Mouse (Mus musculus): ENCODE data around the gene Myh6. TPM values are rescaled to one million over a fixed set of nuclear protein-coding genes. Genes with fewer than 3 reads are reported as not detected.
"Not testable (repeated sequence)": the region's sequence is repeated elsewhere in the genome, so short reads cannot be mapped to it uniquely, and the experiment has no call there.

The Myh6 gene
- not detected for total RNA-seq (2021)
- not detected in 2 replicates for polyA plus RNA-seq (2012; rRNA removed)
- long read RNA-seq, result 0 reads

DNA sequence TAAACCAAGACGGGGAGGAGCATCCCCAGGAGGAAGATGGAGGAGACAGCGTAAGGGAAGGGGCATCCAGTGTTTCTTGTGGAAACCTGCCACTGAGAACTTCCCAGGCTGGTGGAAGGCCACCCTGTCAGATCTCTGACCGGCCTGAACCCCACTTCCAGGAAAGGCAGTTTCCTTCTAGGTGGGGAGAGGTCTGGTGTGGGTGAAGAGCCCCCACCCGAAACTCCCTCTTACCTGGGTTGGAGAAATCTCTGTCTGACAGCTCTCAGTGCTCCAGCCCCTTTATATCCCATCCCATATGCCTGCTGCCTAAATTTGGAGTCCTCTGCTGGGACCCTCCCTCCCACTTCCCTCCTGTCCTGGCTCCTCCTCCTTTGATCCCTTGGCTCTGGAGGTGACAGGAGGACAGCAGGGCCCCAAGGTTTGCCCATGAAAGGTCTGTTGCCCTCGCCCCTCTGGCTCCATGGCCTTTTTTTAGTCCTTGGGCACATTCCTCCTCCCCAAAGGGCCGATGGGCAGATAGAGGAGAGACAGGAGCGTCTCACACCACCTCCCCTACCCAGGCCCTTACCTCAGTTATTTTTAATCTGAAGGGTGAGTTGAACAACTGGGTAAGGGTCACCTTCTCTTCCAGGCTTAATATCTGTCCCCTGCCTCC, at the start of gene Myh6:
Myh6 (minus strand) TSS at position 608 of the 658 bp plus-strand sequence.
- DNase-seq, result no peak

DNA sequence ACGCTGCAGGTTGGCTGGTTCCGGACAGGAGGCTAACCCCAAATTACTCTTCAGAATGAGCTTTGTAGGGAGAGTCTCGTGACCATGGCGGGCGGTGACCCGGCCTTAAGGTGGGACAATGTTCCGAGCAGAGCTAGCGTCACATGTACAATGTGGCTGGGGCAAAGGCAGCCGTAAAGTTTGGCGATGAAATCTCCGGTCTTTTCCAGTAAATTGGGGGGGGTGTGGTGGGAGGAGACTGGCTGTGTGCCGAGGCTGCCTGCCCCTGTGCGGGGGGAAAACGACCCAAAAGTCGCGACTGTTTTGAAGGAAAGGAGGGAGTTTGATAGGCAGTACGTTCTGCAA, 49.0 kb upstream of the Myh6 start:
- no peak for DNase-seq

DNA sequence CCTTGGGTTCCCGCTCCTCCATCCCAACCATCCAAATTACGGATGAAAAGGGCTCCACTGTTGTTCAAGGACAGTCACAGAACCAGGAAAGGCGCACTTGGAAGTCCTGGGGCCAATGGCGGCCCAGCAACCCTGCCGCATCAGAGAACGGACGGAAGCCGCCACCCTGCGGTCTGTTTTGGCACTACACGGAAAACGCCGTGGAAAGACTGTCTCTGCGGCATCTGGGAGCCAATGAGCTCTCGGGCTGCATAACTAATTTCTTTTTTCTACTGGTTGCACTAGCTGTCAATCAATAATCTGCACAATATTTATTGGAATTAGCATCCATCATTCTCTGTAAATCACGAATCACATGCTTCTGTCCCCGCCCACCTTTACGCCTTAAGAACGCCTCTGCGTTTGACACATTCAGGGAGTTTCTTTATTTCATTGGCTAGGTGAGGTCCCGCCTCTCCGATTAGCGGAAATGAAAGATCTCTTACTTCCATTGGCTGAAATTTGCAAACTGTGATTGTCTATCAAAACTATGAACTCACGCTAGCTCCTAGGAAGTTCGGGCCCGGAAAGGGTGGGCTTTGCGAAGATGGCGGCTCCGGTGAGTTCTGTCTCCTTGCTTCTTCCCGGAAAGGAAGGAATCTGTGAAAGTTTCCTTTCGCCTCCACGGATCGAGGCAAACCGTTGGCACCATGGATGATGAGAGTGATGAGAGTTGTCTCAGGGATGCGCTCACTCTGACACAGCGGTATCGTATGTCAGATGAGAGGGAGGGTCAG, 48.5 kb upstream of the Myh6 start, which contains the start of gene Ngdn:
Ngdn (plus strand) TSS at position 464 of the 776 bp plus-strand sequence.
- peak; percentile 99 for DNase-seq

DNA sequence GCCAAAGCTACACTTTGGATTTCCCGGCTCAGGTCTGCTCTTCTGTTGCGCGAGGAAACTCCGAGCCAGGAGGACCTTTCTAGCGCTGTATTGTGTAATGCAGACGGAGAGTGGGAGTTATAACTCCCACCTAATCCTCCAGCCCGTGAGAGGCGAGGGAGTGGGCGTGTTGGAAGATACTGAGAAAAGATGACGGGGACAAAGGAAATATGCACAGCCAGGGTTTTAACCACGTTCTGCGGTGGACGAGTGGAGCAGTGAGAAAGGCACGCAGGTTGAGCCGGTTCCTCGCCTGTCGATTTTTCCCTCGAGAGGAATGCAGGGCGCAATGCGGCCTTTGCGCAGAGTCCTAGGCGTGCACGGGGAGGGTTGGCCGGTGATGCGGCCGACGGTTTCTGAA, 47.9 kb upstream of the Myh6 start:
- no peak for DNase-seq

DNA sequence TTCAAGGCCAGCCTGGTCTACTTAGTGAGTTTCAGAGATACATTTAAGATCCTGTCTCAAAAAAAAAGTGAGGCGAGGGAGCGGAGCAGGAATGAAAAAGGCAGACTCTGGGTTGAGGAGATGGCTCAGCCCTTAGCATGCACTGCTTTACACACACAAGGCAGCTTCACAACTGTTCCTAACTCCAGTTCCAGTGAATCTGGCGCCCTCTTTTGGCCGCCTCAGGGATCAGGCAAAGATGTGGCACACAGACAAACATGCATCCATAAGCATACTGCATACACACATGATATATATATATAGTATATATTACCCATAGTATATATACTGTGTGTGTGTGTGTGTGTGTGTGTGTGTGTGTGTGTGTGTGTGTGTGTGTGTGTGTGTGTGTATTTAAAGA, 44.4 kb upstream of the Myh6 start:
- no peak for DNase-seq

DNA sequence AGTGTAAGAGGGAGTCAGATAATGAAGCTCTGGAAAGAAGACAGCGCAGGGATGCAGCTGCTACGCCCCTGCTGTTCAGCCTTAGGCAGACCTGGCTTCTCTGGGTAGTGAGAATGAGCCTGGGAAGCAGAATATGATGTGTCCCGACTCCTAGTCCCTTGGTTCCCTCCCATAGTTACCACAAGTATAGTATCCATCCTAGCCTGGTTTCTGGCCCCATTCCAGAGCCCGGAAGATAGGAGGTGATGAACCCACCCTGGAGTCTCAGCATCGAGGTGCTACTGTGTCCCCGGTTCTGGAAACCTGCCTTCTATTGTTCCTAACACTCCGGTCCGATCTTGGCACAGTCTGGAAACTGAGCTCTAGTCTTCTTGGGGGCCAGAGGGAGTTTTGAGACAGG, 41.7 kb upstream of the Myh6 start:
- no peak for DNase-seq

DNA sequence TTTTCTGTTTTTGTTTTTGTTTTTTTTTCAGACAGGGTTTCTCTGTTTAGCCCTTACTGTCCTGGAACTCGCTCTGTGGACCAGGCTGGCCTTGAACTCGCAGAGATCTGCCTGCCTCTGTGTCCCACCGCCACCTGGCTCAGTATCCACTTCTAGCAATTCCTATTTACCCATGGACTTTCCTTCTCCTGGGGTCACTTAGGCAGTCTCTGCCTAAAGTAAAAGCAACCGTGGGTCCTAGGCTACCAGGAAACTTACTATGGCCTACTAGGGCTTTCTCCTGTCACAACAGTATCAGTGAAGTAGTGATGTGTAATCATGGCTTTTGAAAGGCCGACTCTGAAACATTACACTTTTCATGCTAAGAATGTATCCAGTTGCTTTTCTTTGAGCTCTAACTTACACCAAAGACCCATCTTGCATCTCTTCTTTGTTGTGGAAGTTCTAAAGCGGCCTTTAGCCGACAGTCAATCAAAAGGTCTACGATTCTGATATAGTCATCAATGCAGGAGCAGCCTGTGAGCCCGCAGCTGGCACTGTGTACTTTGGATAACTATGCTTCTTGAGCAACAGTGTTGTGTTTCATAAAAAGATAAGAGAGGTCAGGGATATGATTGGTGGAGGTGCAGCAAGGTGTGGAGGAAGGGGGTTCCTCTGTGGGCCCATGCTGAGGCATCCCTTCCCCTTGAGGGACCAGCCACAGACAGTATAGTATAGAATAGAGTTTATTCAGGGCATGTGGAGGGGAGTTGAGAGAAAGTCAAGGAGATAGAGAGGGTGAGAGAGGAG, 40.6 kb upstream of the Myh6 start:
- DNase-seq, result no peak

DNA sequence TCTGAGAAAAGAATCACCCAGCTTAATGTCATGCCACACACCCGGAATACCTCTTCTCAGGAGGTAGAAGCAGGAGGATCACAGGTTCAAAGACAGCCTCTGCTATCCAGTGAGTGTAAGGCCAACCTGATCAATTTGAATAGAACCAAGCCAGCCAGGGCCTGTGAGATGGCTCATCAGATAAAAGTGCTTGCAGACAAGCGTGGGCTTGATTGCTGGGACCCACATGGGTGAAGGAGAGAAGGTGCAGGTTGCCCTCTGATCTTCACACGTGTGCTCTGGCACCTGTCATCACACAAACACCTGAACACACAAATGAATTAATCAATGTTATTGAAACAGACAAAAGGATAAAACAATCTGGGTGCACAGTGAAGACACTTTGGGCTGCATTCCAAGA, 39.8 kb upstream of the Myh6 start:
- no peak for DNase-seq

DNA sequence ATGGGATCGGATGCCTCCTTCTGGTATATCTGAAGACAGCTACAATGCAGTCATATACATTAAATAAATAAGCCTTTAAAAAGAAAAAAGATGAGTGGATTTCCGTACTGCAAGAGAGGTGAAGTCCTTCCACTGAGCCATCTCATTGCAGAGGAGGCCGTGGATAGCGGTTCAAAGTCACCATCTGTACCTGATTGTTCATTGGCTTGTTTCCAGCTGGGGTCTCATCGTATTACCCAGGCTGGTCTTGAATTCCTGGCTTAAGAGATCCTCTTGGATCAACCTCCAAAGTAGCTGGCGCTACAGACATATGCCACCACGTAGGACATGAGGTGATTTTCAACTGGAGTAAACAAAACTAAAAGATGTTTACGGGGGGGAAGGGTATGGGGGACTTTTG, 39.2 kb upstream of the Myh6 start:
- no peak for DNase-seq

DNA sequence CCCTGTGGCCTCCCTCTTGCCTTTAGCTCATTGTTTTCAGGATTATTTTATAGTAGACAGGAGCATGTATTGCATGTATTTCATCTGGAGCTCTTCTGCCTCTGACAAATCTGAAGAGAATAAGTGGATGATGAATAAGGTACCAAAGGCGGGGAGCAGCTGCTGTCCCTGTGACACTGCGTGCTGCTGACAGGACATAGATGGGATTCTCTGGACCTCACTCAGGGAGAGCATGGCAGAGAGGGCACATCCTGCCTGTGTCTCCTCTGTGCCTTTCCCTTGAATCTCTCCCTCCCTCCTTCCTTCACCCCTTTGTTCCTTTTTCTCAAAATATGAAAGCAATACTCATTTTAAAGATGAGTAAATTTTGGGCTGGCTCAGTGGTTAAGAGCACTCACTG, 38.8 kb upstream of the Myh6 start:
- no peak for DNase-seq

DNA sequence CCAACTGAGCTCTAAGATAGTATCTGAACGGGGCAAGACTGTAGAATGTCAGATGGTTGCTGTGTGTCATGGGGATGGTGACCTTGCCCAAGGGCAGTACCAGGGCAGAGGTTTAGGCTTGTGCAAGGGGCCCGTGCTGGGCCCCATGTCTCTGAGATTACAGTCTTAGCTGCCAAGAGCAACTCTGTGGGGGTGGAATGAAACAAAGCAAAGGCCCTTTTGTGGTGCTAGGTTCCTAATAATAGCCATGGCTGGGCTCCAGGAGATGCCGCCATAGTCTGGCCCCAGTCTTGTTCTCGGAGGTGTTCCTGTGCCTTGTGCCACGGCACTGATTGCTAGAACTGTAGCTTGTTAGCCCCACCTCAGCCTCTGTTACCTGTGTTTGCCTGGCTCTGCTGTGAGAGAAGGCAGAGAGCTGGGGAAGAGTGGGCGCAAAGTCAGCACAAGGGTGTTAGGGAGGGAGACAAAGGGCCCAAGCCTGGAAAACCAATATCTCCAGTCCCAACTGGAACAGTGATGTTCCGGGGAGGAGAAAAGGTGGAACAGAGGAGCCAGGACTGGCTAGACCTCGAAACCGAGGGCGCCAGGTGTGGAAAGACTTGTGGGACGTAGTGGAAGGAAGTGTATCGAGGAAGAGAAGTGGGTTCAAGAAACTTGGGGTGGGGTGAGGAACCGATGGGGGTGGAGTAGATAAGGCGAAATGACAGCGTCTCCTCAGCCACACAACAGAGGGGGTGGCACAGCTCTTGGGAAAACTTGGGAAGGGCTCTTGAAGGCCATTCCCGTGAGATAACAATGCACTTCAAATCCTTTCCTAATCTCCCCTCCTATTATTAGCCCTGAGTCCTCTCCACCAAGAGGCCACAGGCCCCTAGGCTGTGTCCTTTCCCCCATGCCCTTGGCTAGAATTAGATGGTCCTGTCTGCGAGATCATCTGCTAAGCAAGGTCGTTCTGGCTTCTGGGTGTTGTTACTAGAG, 37.4 kb upstream of the Myh6 start:
- peak; percentile 66 for DNase-seq

DNA sequence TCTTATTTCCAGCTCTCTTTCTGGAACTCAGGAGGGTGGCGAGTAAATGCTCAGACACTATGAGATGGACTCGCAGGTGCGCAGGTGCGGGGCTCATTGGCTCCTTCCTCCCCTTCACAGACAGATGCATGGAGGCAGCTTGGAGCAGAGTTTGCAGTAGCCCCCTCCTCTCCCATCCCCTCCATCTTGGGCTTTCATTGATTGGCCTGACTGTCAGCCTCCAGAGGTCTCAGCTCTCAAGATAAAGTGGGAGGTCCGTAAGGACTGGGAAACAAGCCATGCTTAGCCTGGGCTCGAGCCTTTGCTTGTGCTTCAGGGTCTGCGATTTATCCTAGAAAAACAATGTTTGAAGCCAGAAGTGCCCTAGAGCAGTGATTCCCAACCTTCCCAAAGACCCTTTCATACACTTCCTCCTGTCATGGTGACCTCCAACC, 36.0 kb upstream of the Myh6 start:
- no peak for DNase-seq

DNA sequence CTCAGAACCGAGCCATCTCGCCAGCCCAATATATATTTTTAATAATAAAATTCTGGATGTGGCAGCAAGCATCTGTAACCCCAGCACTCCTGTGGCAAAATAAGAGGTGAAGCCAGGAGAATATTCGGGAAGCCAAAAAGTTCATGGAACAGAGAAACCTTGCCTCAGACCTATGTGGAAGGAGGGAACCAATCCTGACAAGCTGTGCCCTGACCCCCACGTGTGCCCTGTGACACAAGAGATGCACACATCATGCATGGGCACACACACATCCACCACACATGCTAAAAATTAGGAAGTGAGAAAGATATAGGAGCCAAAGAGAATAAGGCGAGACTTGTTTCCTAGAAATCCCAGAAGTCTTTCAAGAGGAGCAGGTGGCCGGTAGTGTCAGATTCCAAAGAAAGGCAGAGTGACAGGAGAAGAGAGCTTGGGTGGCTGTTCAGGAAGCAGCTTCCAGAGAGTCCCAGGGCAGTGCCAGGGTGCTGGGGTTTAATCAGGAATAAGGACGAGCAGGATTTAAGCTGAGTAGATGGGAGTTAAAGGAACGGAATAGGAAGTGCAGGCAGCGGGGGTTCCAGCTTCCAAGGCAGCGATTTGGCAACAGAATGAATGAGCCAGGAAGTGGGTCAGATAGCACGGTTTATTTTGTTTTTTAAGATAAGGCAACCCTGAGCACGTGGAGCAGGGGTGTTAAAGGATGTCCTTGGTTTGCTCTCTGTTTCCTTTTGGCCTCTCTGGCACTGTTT, 35.4 kb upstream of the Myh6 start:
- peak; percentile 32 for DNase-seq

DNA sequence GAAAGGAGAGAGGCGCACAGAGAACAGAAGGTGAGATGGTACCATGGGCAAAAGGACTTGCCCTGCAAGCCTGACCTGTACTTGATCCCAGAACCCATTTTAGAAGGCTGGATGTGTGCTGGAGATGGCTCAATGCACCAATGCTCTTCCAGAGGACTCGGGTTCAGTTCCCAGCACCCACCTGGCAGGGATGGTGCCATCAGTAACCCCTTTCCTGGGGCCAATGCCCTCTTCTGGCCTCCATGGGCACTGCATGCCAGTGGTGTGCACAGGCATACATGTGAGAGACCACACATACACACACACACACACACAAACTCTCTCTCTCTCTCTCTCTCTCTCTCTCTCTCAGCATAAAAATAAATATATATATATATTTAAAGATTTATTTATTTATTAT, 34.7 kb upstream of the Myh6 start:
- DNase-seq, result no peak

DNA sequence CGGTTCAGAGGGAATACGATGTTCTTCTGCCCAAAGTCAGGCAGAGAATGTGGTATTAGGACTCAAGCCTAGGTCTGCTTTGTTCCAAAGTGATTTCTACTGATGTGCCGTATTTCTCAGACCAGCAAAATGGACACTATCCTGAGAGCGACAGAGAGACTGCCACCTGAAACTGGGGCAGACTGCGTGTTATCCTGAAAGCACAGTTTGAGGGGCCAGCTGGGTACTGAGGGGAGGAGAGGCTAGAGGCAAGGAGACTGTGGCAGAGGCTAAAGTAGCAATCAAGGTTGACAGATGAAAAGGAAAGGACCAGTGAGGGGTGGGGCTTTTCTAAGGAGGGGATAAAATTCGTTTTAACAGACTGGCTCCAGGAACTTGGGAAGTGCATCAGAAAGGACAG, 34.1 kb upstream of the Myh6 start:
- DNase-seq, result no peak

DNA sequence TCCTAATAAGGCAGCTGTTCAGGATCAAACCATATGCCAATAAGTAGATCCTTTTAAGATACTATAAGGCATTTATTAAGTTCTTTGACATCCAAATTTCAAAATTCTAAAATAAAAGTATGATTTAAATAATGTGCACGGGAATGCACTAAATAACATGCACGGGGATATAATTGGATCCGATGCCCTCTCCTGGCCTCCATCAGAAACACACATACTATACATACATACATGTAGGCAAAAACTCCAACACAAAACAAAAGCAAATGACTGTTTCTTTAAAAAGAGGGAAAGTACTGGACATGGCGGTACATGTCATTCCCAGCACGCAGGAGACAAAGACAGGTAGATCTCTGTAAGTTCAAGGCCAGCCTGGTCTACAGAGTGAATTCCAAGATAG, 33.1 kb upstream of the Myh6 start:
- DNase-seq, result not testable (repeated sequence)

DNA sequence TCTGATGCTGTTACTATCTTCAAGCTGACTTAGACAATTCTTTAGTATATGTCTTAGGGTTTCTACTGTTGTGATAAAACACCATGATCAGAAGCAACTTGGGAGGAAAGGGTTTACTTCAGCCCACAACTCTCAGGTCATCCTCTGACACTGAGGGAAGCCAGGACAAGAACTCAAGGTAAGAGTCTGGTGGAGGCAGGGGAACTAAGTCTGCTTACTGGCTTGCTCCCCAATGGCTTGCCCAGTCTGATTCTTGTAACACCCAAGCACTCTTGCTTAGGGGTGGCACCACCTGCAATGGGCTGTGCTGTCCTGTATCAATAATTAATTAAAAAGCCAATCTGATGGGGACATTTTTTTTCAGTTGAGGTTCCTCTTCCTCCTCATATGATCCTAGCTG, 32.0 kb upstream of the Myh6 start:
- no peak for DNase-seq

DNA sequence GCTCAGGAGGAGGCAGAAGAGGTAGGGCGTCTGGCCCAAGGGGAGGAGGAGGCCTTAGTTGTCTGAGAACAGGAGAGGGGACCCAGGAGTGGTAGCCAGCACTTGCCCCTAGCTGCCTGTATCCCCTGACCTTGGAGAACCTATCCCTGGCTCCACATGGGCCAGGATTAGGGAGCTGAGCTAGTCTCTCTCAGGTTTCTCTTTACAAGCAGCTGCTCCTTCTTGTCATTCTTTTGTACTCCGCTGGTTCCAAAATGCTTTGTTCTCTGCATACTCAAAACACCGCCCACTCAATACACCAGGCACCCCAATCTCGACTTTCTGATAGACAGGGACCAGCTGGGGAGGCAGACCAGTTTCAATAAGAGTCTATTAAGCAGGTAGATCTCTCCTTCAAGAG, 30.6 kb upstream of the Myh6 start:
- no peak for DNase-seq

DNA sequence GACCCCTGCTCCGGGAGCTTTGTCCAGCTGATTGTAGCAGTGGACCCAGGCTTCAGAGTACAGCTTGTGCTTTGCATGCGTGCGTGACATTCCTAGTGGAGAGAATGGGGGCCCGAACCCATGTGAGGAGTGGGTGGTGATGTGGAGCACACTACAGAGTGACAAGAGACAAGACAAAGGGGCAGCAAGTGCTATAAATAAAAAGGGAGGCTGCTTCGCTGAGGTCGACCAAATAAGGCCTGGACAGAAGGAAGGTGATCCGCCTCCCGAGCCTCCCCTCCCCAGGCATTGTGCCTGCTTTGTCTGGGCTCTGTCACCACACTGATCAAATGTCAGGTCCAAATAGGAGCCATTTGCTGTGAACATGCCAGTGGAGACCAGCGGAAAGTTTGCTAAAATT, 30.1 kb upstream of the Myh6 start:
- DNase-seq, result no peak

DNA sequence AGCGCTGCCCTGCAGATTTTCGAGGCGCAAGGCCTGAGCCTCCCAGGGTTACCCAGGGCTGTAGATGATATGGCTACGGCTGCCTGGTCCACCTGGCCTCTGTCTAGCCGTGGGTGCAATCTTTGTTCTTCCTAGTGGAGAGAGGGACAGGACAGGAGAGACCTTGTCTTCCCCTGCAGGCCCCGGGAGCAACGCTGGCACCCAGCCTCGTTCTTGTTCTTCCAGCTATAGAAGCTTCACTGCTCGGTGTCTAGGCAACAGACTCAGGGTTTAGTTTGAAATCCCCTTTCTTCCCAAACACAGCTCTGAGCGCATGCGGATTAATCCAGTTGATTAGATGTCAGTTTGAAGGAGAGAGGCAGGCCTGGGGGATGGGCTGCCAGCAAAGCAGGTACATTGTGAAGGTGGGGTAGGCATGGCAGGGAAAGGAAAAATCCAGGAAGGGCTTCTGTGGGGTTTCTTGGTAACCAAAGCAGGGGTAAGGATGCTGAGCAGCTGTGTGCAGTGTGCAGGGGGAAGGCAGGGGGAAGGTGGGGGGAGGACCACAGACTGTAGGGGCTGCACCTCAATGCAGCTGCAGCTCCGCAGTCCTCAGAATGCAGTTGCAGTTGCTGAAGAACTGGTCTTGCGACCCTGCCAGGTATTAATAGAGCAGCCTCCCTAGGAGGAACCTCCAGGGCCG, 28.9 kb upstream of the Myh6 start:
- no peak for DNase-seq

DNA sequence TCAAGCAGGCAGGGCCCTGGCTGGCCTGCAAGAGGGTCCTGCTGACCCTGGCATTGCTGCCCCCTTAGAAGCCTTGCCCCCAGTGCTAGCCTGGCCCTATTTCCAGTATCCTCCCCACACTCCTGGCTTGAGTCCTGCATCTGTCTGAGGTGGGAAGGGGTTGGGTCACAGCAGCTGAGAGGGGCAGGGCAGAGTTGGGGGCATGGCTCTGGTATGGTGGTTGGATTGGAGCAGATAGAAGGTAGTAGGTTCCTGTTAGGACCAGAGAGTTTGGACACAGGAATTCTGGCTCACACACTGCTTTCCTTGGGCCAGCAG, 28.1 kb upstream of the Myh6 start:
- no peak for DNase-seq

Data from adrenal gland, adult 2 months (tissue).